Mouse (Mus musculus) right cerebral cortex, adult 2 months (tissue): Measurements from ENCODE around the gene Upk3a.
A peak's percentile ranks its signal among the peaks of the same experiment; 100 is the strongest.

Source experiments
- DNase-seq, 2 experiments: peaks; one replicate each; pipeline ENCODE4 v3.0.0; 2021 to 2022; ENCODE audit warnings: low spot score in 2 of 2

Gene Upk3a

DNA sequence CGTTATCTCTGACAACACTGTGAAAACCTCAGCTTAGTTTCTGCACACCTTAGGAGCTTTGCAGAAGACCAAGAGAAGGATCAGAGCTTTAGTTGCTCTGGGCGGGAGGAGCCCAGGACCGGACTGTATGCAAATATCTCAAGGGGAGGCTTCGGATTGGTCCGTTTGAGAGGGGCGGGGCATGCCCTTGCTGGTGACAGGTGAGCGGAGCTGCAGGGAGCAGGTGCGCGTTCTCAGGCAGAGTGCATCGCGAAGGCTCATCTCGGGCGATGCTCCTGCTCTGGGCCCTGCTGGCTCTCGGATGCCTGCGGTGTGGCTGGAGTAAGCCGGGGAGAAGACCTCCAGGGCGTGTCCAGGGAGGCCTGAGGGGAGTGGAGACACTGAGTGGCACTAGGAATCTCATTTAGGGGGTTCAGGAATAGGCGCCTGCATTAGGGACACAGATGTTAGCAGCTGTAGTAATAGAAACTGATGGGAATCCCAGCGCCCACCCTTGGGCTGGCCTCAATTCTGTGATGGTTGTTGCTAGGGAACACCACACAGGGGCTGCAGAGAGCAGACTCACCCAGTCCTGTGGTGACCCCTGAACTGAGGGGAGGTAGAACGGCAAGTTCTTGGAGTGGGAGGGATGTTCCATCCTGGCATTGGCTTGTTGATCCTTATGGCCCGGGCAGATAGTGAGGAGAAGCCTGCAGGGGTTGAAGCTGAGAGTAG, at the start of gene Upk3a:
Upk3a (plus strand) TSS at position 191 of the 714 bp plus-strand sequence.
- DNase-seq: no peak

DNA sequence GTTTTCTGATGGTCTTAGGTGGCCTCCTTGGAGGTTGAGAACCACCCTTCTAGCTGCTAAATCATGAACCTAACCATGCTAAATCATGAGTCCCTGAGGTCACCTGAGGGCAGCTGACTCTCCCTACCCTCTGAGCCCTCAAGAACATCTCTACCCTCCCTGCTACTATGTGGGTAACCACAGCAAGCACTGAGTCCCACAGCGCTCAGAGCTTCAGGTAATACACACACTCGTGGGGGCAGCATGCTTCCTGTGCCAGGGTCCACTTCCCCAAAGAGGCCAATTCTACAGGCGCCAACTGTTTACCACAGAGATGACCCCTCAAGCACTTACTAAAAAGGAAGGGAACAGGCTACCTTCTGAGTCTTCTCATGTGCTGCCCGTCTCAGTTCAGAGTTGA, 48.4 kb upstream of the Upk3a start:
- no peak for DNase-seq

DNA sequence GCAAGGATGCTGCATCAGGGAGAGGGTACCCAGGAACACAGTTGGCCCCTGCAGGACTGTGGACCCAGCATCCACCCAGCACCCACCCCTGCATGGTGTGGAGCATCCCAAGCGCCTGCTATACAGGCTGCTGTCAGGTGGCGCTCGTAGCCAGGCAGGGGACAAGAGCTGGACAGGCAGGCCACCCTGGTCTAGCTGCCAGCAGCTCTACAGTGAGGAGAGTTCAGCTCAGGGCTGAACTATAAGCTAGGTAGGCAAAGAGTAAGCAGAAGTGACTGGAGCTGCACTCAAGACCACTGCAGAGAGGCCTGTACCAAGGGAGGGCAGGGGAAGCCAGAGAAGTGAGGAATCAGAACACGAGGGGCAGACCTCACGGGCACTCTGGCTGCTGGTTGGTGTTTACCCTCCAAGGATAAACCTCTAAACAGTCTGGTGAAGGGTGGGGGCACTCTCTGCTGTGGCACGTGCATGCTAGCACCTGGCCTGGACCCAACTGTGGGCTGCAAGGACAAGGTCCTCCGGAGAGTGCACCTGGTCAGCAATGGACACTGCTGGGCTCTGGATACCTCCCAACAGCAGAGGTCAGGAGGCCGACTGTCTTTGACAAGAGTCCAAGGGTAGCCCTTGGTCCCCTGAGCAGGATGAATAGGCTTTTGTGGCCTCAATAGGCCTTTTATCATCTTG, 43.9 kb upstream of the Upk3a start:
- DNase-seq: no peak

DNA sequence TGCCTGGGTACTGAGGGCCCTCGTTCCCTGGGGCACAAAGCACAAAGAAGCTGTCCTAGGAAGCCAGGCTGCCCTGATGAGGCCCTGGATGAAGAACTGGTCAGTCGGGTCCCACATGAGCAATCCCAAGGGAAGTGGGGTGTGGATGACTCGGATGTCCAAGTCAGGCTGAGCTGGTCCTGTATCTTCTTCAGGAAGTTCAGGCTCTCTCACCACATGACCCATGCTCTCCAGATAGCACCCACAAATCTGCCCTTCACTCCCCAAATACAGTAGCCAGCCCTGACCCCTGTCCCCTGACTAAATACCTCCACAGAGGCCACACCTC, 43.4 kb upstream of the Upk3a start:
- no peak for DNase-seq

DNA sequence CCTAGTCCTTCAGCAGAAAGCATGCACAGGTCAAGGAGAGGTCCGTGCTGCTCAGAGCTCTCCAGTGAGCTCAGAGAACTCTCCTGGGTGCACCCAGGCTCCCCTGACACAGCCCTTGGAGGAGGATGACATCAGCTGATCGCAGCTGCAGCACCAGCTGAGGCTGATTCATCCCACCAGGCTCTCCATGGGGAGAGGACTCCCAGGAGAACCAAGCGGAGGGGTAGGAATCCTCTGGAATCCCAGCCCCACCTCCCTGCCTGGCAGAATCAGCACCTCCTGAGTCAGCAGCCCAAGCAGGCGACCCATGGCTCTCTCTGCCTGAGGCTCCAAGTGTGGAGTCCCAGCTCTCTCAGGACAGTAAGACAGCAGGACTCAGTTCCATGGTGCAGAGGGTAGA, 41.2 kb upstream of the Upk3a start:
- DNase-seq: peak; percentile 80 to 84

DNA sequence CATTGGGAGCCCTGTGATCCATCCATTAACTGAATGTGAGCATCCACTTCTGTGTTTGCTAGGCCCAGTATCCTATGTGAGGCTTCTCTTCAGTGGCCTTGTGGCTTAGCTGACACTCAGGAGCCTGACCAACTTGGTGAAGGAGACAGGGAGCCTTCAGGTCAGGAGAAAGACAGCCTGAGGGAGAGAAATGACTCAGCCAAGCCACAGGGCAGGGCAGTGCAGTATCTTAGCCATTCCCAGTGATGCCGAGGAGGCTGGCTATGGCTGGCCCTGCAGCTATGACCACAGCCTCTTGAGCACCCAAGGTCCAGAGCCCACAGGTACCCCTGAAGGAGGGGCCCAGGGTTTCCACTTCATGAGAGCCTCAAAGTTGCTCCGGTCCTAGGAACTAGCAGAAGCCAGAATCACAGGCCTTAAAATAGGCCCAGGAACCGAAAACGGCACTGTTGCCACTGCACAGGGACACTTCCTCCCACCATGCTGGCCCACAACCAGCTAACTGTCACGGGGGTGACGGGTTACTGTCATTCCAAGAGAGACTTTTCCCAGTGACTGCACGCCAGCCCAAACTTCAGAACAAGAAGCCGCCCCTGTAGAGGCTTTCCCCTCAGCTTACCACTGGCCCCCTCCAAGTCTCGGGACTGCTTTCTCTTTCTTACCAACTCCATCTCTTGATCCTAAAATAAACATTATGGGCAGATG, 35.2 kb upstream of the Upk3a start:
- DNase-seq: peak in 1 of 2 experiments; percentile 49

DNA sequence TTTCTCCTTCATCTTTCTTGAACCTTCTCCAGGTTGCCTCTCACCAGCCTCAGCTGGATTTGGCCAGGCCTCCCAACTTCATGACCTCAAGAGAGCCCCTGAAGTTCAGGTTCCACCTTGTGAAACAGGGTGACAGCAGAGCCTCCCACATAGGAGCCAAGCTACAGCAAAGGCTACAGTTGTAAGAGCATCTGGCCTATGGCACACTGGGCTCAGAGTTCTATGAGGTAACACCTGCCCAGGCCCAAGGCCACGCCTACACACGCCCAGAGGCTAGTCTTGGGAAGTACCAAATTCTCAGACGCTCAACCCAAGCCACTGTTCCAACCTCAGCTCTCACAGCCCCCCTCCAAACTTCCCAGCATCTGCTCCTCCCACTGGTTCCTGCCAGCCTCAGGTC, 34.1 kb upstream of the Upk3a start:
- no peak for DNase-seq

DNA sequence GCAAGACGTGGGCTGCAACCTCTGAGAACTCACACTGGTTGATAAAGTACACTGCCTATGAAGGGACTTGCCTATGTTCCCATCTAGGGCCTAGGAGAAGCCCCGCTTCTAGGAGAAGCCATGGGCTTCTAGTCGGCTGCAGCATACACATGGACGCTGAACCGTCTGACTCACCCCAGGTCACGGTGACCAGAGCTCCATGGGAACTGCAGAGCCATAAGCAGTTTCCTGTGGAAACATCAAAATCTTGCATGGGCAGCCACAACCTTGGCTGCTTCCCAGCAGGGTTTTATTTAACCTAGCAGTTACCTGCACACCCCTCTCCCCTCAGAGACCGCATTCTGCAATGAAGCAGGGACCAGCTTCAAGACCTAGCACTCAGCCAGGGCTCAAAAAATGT, 33.2 kb upstream of the Upk3a start:
- DNase-seq: no peak

DNA sequence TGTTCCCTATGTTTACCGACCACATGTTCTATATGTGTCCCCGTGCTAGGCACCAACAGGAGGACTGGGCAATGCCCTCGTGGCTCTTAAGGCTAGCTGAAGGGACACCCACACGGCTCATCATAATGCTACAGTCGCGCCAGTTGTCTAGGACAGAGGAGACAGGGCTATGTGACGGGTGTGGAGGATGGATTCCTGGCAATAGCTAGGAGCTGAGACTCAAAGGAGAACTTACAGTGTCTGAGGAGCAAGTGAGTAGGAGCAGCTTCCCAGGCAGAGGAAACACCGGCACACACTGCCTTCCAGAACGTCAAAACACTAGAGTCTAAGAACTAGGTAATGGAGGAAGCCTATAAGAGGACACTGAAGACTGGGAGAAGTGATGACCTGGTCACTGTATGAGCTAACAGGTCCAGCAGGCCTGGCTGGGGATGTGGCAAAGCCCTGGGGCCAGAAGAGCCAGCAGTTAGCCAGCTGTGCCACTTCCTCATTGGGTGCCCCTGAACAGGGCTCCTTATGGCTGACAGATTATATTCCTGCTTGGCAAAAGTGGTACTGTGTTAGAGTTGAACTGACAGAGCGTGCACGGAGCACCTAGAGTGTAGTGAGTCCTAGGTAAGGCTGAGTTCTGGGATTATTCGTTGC, 31.3 kb upstream of the Upk3a start:
- DNase-seq: peak in 1 of 2 experiments; percentile 30

DNA sequence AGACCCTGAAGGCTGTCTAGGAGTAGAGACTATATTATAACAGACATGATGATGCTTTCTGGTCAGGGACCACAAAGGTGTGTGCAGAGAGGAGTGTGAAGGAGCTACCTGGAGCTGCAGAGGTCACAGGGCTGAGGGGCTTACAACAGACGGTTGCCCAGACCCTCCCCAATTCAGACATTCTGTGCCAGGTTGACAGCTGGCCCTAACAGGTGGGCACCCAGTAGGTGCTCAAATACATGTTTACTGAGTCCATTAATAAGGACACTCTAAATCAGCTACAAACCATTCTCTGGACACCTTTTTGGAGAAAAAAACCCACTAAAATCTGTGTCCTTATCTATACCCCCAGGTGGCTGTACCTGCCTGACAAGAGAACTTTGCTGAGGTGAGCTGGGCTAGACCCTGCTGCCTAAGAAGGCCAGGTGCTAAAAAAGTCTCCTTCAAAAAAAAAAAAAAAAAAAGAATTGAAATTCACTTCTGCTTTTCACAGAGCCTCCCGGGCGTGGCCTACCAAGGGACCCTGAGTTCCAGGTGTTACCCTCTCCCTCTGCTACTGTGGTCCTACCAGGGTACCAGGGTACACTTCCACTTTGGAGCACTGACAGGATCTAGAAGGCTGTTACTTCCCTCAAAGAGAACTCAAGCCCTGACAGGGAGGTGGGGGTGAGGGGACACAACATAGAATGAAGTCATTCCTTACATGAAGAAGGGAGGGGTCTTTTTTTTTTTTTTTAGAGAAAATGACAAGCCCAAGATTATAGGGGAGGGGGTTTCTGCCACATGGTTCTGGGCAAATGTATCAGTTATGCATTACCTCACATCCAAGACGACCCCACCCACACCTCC, 30.5 kb upstream of the Upk3a start:
- no peak for DNase-seq

DNA sequence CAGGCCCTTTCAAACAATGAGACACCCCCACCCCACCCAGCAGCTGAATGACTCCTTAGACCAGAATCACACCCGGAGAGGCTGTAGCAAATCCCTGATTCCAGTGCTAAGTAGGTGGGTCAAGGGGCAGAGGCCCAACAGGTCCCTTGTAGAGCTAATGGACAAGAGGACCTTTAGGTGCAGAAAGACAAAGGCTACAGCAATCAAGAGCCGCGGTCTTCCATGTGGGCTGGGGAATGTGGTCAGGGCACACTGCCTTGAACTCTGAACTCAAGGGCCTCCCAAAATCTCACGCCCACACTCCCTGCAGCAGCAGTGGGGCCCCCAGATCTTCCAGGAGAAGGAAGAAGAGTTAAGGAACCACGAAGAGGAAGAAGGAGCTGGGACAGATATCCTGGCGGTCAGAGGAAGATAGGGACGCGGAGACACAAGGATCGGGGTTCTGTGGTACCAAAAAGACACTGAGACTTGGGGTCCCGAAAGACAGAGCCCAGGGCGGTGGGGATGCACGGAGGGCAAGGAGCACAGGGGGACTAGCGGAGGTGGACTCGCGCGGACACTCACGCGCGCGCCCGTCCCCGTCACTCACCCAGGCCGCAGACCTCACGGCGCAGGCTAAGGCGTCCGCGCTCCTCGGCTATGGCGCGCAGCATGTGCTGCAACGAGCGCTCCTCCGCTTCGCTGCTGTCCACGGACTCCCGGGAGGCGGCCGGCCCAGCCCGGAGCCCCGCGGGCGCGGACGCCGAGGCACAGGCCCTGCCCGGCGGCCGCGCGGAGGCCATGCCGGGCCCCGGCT, 29.7 kb upstream of the Upk3a start:
- peak; percentile 40 to 46 for DNase-seq

DNA sequence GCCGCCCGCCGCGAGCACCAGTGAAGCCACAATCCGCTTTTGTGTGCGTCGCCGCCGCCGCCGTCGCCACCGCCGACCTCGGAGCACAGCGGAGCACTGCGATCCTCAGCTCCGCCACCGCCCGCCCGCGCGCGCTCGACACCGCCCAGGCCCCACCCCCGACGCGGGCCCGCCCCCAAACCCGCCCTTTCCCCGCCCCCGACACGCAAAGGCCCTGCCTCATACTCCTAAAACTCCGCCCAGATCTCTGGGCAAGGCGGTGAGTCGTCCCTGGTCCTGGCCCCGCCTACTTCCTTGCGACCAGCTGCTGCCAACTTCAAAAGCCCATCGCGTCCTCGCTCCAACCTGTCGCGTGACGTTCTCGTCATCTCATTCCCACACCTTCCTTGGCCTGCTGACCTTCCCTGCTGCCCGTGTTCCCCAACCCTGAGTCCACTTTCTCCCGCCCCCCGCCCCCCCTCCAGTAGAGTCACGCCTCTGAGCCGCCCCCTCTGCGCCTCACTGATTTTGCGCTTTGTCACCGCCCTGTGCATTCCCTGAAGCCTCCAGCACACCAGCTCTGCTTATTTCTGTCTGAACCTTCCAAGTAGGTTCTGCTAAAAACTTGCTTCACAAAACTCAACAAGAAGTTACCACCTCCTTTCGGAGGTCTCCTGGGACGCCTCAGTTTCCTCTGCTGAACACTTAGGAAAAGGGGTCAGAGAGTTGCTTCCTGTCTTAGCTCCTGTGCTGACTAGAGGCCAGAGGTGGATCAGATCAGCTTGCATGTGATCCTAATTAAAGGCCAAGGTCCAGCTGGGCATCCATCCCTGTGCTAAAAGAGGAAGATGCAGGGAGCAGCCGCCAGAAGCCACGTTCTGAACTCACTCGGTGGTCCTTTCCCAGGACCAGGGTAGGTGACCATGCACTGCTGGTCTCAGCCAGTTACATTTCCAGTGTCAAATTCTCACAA, 28.8 kb upstream of the Upk3a start, which contains the start of gene 5031439G07Rik:
5031439G07Rik (minus strand) TSS at position 678 of the 952 bp plus-strand sequence.
- DNase-seq: peak; percentile 81 to 87

DNA sequence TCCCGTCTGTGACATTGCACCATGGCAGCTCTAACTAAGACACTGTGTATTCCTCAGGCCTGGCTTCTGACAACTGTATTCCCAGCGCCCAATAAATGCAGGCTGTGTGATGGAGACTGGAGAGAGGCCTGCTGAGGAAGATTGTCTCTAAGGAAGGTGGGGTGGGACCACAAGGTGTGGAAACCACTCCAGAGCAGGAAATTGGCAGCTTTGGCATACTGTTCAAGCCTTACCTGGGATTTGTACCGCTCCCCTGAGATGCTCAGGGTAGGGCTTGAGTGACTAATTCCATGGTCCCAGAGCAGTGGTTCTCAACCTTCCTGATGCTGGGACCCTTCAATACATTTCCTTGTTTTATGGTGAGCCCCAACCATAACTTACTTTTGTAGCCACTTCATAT, 27.8 kb upstream of the Upk3a start:
- DNase-seq: no peak

DNA sequence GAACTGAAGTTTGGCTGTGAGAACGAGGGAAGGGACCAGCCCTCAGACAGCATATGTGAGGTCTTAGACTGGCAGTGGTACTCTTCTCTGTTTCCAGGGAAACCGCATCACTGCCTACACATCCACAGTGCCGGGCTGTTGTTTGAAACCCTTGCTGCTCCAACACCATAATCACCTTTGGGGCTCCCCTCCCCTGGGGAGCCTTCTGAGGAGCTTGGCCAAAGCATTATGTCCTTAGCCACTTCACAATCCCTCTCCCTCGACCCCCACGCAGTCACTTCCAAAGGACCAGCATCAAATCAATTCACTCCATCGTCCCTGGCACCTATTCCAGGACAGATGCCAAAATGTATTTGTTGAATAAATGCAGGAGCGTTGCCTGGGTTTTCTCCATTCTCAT, 27.2 kb upstream of the Upk3a start:
- DNase-seq: peak in 1 of 2 experiments; percentile 62

DNA sequence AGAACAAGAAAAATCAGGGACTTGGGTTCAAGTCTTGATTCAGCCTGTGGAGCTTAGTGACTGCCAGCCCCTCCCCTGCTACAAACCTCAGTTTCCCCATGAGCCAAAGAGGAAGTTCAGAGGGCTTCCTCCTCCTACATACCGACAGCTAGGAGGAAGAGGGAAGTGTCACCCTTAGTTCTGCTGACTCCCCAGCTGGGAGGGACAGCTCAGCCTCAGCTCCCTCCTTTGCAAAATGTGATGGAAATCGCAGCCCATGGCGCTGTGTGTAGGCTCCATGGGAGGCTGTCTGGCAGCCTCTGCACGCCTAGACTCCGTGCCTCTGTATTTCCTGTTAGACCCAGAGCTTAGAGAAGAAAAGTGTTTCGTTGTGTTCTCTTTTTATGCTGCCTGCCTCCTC, 22.4 kb upstream of the Upk3a start:
- no peak for DNase-seq

DNA sequence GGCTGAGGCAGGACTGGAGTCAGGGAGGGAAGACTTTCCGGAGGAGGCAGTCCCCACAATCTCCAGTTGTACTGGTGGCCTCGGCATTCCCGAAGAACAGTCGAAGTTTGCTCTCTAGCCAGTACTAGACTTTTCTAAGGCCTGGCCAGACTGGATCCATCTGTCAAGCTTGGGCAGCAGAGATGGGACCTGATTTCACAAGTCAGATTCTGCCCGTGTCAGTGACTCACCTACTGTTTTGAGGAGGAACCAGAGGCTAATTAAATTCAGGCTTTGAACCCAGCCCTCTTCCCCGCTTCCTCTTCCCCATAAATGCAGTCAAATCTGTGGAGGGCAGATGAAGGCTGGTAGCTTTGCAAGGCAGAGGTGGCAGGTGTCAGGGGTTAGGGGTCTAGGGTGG, 21.9 kb upstream of the Upk3a start:
- DNase-seq: no peak

DNA sequence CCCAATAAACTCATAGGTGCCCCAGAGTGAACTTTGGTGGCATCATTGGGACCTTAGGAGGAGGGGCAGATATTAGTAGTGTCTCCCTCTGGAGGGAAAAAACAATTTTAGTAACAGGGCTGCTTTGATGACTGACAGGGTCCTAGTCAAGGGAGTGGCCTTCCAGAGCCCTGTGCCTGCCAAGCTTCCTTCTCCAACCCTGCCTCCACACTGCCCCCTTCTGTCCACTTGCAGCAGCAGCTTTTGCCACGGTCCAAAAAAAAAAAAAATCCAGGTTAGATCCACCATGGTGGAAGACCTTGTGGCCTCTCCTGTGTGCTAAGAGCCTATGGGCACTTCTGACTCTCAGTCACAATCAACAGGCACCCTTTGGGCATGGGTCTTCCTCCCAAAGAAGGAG, 21.0 kb upstream of the Upk3a start:
- DNase-seq: peak in 1 of 2 experiments; percentile 57

DNA sequence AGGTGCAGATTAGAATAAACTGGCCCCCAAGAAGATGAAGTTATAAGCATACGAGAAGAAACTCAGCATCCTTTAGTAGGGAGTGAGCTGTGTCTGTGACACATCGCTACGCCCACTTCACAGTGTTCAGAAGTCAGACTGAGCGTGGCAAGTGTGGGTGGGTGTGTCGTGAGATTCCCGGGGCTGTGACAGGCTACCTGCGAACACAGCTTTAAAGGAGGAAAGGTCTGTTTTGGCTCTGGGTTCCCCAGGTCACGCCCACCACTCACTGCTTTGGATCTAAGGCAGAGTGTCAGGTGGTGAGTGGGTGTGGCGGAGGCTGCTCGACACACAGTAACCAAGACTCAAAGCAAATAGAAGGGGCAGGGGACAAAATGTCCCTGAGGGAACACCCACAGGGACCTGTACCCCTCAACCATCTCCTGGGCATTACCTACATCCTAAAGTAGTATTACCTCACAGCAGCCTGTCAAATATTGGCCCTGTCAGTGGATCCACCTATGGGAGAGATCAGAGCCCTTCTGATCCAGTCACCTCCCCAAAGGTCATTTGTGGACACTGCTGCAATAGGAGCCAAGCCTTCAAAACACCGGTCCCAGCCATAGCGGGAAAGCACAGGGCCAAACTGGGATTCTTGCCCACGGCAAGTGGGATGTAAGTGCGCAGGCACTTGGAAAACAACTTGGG, 19.0 kb upstream of the Upk3a start:
- peak; percentile 87 to 89 for DNase-seq

DNA sequence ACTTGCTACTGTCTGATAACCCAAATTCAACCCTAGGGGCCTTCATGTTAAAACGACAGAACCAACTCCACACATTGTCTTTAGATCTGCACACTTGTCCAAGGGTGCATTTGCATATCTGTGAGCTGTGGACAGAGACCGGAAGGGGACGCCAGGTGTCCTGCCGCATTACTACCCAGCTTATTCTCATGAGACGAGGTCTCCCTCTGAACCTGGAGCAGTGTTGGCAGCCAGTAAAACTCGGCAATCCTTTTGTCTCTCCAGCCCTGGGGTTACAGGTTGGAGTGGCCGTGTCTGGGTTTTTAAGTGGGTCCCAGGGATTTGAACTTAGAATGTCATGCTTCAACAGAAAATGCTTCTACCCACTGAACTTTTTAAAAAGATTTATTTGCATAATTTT, 17.0 kb upstream of the Upk3a start:
- no peak for DNase-seq
